Mouse (Mus musculus) lung, adult 2 months (tissue): ENCODE measurements around the gene Cav2.

Source experiments
- CTCF ChIP-seq: fragments of 200-500 bp; IDR thresholded peaks from 2 replicates; pipeline ENCODE4 v1.5.1; 2011; ENCODE audit warnings: mild to moderate bottlenecking, low read length, control low read depth; ENCODE audit not compliant: insufficient read depth
- POLR2A ChIP-seq: fragments of 200-500 bp; IDR thresholded peaks from 2 replicates; pipeline ENCODE4 v1.6.1; 2011; ENCODE audit warnings: low read depth, mild to moderate bottlenecking, control low read depth, low read length, borderline replicate concordance; ENCODE audit errors: extremely low read depth

GRCm38 (mm10) chr6:17321976-17322375 is 41.0 kb downstream of the Cav2 start:
- TF ChIP-seq CTCF (no peak), POLR2A (no peak)
